Mouse (Mus musculus) lung, adult 2 months (tissue): ENCODE results near the gene Zfp688.

Experiments used
- CTCF ChIP-seq: fragments of 200-500 bp; IDR thresholded peaks from 2 replicates; pipeline ENCODE4 v1.5.1; 2011; ENCODE audit warnings: mild to moderate bottlenecking, low read length, control low read depth; ENCODE audit not compliant: insufficient read depth
- POLR2A ChIP-seq: fragments of 200-500 bp; IDR thresholded peaks from 2 replicates; pipeline ENCODE4 v1.6.1; 2011; ENCODE audit warnings: low read depth, mild to moderate bottlenecking, control low read depth, low read length, borderline replicate concordance; ENCODE audit errors: extremely low read depth

DNA sequence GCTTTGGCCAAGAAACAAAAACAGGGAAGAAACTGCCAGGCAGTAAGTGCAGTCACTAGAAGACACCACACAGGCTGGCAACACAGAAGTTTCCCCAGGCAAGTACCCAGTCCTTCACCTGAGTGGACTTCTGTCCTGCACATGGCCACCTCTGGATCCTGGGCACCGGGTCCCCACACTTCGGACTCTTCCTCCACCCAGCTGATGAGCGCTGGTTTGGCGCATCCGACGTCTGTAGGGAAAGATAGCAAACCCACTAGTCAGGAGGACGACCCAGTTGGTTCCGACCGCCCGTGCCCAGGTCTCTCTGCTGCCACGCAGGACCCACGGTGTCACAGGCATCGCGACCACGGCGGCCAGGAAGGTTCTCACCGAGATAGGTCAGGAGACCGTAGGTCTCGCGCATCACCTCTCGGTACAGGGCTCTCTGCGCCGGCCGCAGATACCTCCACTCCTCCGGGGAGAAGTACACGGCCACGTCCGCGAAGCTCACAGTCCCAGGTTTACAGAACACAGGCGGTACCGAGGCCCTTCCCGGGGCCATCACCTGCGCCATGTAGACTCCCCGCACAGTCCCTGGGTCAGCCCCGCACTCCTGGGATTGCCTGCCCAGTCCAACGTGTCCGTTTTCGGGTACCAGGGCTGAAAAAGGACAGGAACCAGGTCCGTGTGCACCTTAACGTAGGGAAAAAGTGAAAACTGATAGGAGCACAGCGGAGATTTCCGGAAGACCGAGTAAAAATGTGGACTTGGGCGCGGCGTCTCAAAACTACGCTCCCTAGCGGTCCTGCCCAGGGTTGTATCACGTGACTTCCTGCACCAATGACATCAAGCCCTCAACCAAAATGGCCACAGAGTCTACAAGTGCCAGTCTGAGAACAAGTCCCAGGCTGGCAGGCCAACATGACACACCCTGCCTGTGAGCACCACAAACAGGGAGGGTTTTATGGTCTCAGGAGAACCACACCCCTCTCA is 46.3 kb downstream of the Zfp688 start, which contains the start of gene Zfp747:
- TF ChIP-seq POLR2A (peak; percentile 88; the same call in 1 of the 2 replicates), CTCF (peak; percentile 61; the same call in 1 of the 2 replicates)
